Mouse (Mus musculus): ENCODE measurements around the gene Tex21.

Gene Tex21

GRCm38 (mm10) chr12:76246646-76247045, at the start of gene Tex21:
Gene Tex21, minus strand, starts transcription at chr12:76246746.
- DNase-seq (ENCODE audit: low spot score) = no peak

GRCm38 (mm10) chr12:76293192-76293591, 46.6 kb upstream of the Tex21 start:
- peak; percentile 75 for DNase-seq (ENCODE audit: low spot score)

GRCm38 (mm10) chr12:76290271-76290670, 43.7 kb upstream of the Tex21 start:
- no peak for DNase-seq (ENCODE audit: low spot score)

- DNase-seq (ENCODE audit: low spot score) = no peak
Observed at GRCm38 (mm10) chr12:76289428-76289827, 42.9 kb upstream of the Tex21 start.

GRCm38 (mm10) chr12:76288494-76288893, 41.9 kb upstream of the Tex21 start:
- no peak for DNase-seq (ENCODE audit: low spot score)

GRCm38 (mm10) chr12:76287986-76288385, 41.4 kb upstream of the Tex21 start:
- DNase-seq (ENCODE audit: low spot score) = no peak

GRCm38 (mm10) chr12:76285418-76285817, 38.9 kb upstream of the Tex21 start:
- DNase-seq (ENCODE audit: low spot score) = no peak

GRCm38 (mm10) chr12:76282532-76283173, 36.1 kb upstream of the Tex21 start:
- DNase-seq (ENCODE audit: low spot score) = no peak

- DNase-seq (ENCODE audit: low spot score) = no peak
Observed at GRCm38 (mm10) chr12:76282132-76282531, 35.6 kb upstream of the Tex21 start.

GRCm38 (mm10) chr12:76281111-76281660, 34.6 kb upstream of the Tex21 start:
- DNase-seq (ENCODE audit: low spot score) = no peak

- no peak for DNase-seq (ENCODE audit: low spot score)
Observed at GRCm38 (mm10) chr12:76280556-76280955, 34.0 kb upstream of the Tex21 start.

- no peak for DNase-seq (ENCODE audit: low spot score)
Observed at GRCm38 (mm10) chr12:76278209-76278608, 31.7 kb upstream of the Tex21 start.

- no peak for DNase-seq (ENCODE audit: low spot score)
Observed at GRCm38 (mm10) chr12:76272610-76273524, 26.3 kb upstream of the Tex21 start.

- DNase-seq (ENCODE audit: low spot score) = no peak
Observed at GRCm38 (mm10) chr12:76271516-76271915, 25.0 kb upstream of the Tex21 start.

GRCm38 (mm10) chr12:76269196-76269595, 22.6 kb upstream of the Tex21 start:
- no peak for DNase-seq (ENCODE audit: low spot score)

GRCm38 (mm10) chr12:76268686-76269085, 22.1 kb upstream of the Tex21 start:
- no peak for DNase-seq (ENCODE audit: low spot score)

- DNase-seq (ENCODE audit: low spot score) = peak; percentile 77
Observed at GRCm38 (mm10) chr12:76266875-76267274, 20.3 kb upstream of the Tex21 start.

GRCm38 (mm10) chr12:76265001-76265400, 18.5 kb upstream of the Tex21 start:
- DNase-seq (ENCODE audit: low spot score) = no peak

- no peak for DNase-seq (ENCODE audit: low spot score)
Observed at GRCm38 (mm10) chr12:76264325-76264965, 17.9 kb upstream of the Tex21 start.

GRCm38 (mm10) chr12:76263876-76264275, 17.3 kb upstream of the Tex21 start:
- no peak for DNase-seq (ENCODE audit: low spot score)

GRCm38 (mm10) chr12:76262918-76263317, 16.4 kb upstream of the Tex21 start:
- no peak for DNase-seq (ENCODE audit: low spot score)

GRCm38 (mm10) chr12:76261556-76261955, 15.0 kb upstream of the Tex21 start:
- DNase-seq (ENCODE audit: low spot score) = no peak

Measured in embryo, embryonic 10 days (tissue).